Mouse (Mus musculus): ENCODE results near the gene 4930572O03Rik. TPM values are rescaled to one million over a fixed set of nuclear protein-coding genes. Genes with fewer than 3 reads are reported as not detected.
A peak's percentile ranks its signal among the peaks of the same experiment; 100 is the strongest.
"Not testable (repeated sequence)": the region's sequence is repeated elsewhere in the genome, so short reads cannot be mapped to it uniquely, and the experiment has no call there.

The 4930572O03Rik gene
- polyA plus RNA-seq, 1 experiment from 2014 or later: not detected

DNA sequence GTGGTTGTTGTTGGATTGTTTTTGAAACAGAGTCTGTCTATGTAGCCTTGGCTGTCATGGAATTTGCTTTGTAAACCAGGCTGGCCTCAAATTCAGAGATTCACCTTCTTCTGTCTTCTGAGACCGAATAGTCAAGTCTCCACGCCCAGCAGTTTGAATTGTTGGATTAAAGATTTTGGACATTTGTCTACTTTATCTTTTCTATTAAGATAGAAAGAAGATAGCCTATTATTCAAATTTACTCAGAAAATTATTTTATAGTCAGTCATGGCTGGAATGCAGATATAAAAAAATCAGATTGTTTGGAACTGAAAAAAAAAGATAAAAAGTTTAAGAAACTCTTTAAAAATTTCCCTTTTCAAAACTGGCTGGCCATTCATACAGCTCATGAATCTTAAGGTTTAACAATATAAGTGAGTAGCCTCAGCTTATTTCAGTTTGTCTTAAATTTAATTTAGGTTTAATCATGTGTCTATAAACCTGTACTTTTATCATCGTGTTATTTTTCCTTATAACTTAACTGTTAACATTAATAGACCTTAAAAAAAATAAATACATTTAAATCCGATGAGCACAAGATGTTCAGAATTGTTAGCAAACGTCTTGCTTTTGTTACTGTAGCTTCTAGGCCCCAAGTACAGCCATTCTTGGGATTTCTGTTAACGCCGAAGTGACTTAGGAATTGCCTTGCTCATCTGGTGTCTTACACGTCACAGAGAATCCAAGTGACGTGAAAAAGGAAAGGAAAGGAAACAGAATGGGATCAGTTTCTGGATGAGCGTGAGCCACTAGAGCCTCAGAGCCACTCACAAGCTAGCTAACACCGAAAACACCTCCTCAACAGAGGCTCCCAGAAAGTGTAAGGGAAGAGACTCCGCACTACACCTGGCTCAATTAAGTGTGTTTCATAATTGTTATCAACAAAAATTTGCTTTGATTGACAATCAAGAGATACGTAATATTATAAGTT lies 23.4 kb upstream of the 4930572O03Rik start:
- H3K36me3 ChIP-seq (ENCODE audit: control insufficient read depth, insufficient read depth); H3K27me3 ChIP-seq (ENCODE audit: control insufficient read depth, insufficient read depth, low read length); H3K4me1 ChIP-seq (ENCODE audit: control insufficient read depth, insufficient read depth, low read length); H3K4me3 ChIP-seq (ENCODE audit: low read length); H3K4me2 ChIP-seq (ENCODE audit: low read depth, low read length); H3K27ac ChIP-seq (ENCODE audit: low read length); H3K9me3 ChIP-seq (replicated peaks; ENCODE audit: control insufficient read depth, low read length); H3K9ac ChIP-seq (ENCODE audit: low read length): not testable (repeated sequence)
- ATAC-seq (replicated peaks; ENCODE audit: extremely low read depth, insufficient read depth, low FRiP score): peak; percentile 80
- 61% methylated on average over 13 of the region's 13 CpGs for WGBS

DNA sequence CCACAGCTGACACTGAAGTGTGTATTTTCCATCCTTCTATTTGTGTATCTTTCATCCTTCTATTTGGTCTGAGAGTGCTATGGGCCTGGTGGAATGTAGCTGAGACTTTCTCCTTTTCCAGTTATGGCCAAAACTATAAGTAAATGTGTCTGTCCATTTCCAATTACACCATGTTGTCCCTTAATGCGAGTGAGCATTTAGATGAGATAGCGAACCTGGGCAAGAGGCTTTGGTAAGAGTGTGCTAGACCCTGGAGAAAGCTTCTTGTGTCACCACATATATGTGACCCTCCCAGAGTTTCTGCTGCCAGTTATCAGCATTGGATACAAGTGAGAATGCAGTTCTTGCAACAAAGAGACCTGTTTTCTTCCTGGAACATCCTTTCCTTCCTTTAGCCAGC lies 22.0 kb upstream of the 4930572O03Rik start:
- not testable (repeated sequence) for ATAC-seq (replicated peaks; ENCODE audit: extremely low read depth, insufficient read depth, low FRiP score); H3K27ac ChIP-seq (ENCODE audit: low read length); H3K9ac ChIP-seq (ENCODE audit: low read length); H3K4me3 ChIP-seq (ENCODE audit: low read length); H3K4me2 ChIP-seq (ENCODE audit: low read depth, low read length); H3K36me3 ChIP-seq (ENCODE audit: control insufficient read depth, insufficient read depth); H3K4me1 ChIP-seq (ENCODE audit: control insufficient read depth, insufficient read depth, low read length); H3K9me3 ChIP-seq (replicated peaks; ENCODE audit: control insufficient read depth, low read length); H3K27me3 ChIP-seq (ENCODE audit: control insufficient read depth, insufficient read depth, low read length)
- WGBS: 58% methylated on average over 2 of the region's 2 CpGs

DNA sequence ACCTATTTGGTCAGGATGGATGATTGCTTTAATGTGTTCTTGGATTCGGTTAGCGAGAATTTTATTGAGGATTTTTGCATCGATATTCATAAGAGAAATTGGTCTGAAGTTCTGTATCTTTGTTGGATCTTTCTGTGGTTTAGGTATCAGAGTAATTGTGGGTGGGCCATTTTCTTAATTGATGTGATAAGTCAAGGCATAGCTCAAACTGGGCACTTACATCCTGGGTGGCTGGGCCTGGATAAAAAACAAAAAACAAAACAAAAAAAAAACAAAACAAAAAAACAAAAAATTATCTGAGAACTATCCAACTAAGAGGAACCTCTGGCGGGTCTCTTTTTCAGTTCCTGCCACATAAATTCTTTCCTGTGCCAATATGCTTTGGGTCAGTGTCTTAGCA lies 20.9 kb upstream of the 4930572O03Rik start:
- WGBS: 71% methylated on average over 2 of the region's 4 CpGs
- H3K27me3 ChIP-seq (ENCODE audit: control insufficient read depth, insufficient read depth, low read length); H3K4me3 ChIP-seq (ENCODE audit: low read length); ATAC-seq (replicated peaks; ENCODE audit: extremely low read depth, insufficient read depth, low FRiP score); H3K9ac ChIP-seq (ENCODE audit: low read length); H3K27ac ChIP-seq (ENCODE audit: low read length); H3K4me1 ChIP-seq (ENCODE audit: control insufficient read depth, insufficient read depth, low read length); H3K4me2 ChIP-seq (ENCODE audit: low read depth, low read length); H3K36me3 ChIP-seq (ENCODE audit: control insufficient read depth, insufficient read depth): not testable (repeated sequence)
- peaks cover 10% of the 10 kb centered on the region; the same call in 1 of the 2 replicates for H3K9me3 ChIP-seq (replicated peaks; ENCODE audit: control insufficient read depth, low read length)

DNA sequence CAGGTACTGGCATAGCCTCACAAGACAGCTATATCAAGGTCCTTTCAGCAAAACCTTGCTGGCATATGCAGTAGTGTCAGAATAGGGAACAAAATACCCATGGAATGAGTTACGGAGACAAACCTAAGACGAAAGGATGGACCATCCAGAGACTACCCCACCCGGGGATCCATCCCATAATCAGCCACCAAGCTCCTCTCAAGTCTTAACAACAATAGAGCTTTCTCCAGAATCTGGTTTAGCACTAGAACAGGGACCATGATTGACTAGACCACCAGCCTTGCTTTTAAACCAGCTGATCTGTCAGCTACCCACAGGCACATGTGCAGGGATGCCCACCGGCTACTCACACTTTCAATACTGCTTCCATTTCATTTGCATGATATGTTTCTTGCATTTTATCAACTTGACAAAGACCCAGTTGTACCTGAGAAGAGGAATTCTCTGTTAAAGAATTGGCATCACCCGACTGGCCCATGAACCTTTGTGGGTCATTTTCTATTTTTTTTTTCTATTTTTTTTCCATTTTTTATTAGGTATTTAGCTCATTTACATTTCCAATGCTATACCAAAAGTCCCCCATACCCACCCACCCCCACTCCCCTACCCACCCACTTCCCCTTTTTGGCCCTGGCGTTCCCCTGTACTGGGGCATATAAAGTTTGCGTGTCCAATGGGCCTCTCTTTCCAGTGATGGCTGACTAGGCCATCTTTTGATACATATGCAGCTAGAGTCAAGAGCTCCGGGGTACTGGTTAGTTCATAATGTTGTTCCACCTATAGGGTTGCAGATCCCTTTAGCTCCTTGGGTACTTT lies 17.8 kb upstream of the 4930572O03Rik start:
- not testable (repeated sequence) for H3K9me3 ChIP-seq (replicated peaks; ENCODE audit: control insufficient read depth, low read length); H3K4me2 ChIP-seq (ENCODE audit: low read depth, low read length); ATAC-seq (replicated peaks; ENCODE audit: extremely low read depth, insufficient read depth, low FRiP score); H3K4me1 ChIP-seq (ENCODE audit: control insufficient read depth, insufficient read depth, low read length); H3K36me3 ChIP-seq (ENCODE audit: control insufficient read depth, insufficient read depth); H3K27me3 ChIP-seq (ENCODE audit: control insufficient read depth, insufficient read depth, low read length); H3K9ac ChIP-seq (ENCODE audit: low read length); H3K4me3 ChIP-seq (ENCODE audit: low read length); H3K27ac ChIP-seq (ENCODE audit: low read length)
- 84% methylated on average over 5 of the region's 8 CpGs for WGBS

DNA sequence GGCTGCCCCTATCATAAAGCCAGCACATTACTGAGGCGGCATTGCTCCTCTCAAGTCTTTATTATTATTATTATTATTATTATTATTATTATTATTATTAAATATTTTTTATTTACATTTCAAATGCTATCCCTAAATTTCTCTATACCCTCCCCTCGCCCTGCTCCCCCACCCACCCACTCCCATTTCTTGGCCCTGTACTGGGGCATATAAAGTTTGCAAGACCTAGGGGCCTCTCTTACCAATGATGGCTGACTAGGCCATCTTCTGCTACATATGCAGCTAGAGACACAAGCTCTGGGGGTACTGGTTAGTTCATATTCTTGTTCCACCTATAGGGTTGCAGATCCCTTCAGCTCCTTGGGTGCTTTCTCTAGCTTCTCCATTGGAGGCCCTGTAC lies 17.1 kb upstream of the 4930572O03Rik start:
- ATAC-seq (replicated peaks; ENCODE audit: extremely low read depth, insufficient read depth, low FRiP score); H3K9me3 ChIP-seq (replicated peaks; ENCODE audit: control insufficient read depth, low read length); H3K27ac ChIP-seq (ENCODE audit: low read length); H3K4me2 ChIP-seq (ENCODE audit: low read depth, low read length); H3K4me3 ChIP-seq (ENCODE audit: low read length); H3K9ac ChIP-seq (ENCODE audit: low read length); H3K4me1 ChIP-seq (ENCODE audit: control insufficient read depth, insufficient read depth, low read length); H3K36me3 ChIP-seq (ENCODE audit: control insufficient read depth, insufficient read depth); H3K27me3 ChIP-seq (ENCODE audit: control insufficient read depth, insufficient read depth, low read length): not testable (repeated sequence)
- WGBS: 70% methylated on average over 2 of the region's 2 CpGs

DNA sequence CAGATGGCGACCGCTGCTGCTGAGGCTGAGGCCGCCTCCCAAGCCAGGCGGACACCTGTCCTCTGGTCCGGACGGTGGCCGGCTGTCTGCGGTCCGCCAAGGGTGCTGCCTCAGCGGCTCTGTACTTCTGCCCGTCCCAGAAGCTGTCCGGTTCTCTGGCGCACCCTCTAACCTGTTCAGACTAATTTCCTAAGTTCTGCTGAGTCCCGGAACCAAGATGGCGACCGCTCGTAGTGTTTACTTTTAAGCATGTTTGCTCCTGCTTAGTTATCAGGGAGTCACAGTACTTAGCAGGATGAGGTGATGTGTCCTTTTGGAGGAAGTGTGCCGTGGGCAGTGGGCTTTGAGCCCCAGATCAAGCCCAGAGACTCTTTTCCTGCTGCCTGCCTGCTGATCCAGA lies 13.9 kb upstream of the 4930572O03Rik start:
- 78% methylated on average over 7 of the region's 18 CpGs for WGBS
- not testable (repeated sequence) for H3K4me3 ChIP-seq (ENCODE audit: low read length); H3K36me3 ChIP-seq (ENCODE audit: control insufficient read depth, insufficient read depth); H3K9ac ChIP-seq (ENCODE audit: low read length); H3K9me3 ChIP-seq (replicated peaks; ENCODE audit: control insufficient read depth, low read length); H3K4me2 ChIP-seq (ENCODE audit: low read depth, low read length); H3K27me3 ChIP-seq (ENCODE audit: control insufficient read depth, insufficient read depth, low read length); H3K4me1 ChIP-seq (ENCODE audit: control insufficient read depth, insufficient read depth, low read length); H3K27ac ChIP-seq (ENCODE audit: low read length); ATAC-seq (replicated peaks; ENCODE audit: extremely low read depth, insufficient read depth, low FRiP score)

DNA sequence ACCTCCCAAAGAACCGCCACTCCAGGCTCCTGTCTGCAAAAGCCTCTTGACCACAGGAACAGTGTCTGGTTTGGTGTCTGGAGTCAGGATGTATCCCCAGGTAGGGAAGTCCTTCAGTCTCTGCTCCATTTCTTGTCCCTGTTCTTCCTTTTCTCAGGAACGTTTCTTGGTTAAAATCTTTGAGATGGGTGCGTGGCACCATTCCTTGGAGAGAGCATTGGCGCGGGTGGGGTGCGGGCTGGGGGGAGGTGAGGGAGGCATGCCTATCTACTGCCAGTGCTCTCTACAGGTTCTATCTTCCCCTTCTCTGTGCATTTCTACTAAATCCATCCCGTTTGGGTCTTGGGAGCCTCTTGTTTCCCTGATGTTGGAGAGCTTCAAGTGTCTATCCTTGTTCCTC lies 7.0 kb upstream of the 4930572O03Rik start:
- WGBS: 66% methylated on average over 7 of the region's 7 CpGs
- H3K27ac ChIP-seq (ENCODE audit: low read length); ATAC-seq (replicated peaks; ENCODE audit: extremely low read depth, insufficient read depth, low FRiP score); H3K4me2 ChIP-seq (ENCODE audit: low read depth, low read length); H3K9ac ChIP-seq (ENCODE audit: low read length); H3K4me3 ChIP-seq (ENCODE audit: low read length); H3K27me3 ChIP-seq (ENCODE audit: control insufficient read depth, insufficient read depth, low read length); H3K36me3 ChIP-seq (ENCODE audit: control insufficient read depth, insufficient read depth); H3K9me3 ChIP-seq (replicated peaks; ENCODE audit: control insufficient read depth, low read length); H3K4me1 ChIP-seq (ENCODE audit: control insufficient read depth, insufficient read depth, low read length): not testable (repeated sequence)

DNA sequence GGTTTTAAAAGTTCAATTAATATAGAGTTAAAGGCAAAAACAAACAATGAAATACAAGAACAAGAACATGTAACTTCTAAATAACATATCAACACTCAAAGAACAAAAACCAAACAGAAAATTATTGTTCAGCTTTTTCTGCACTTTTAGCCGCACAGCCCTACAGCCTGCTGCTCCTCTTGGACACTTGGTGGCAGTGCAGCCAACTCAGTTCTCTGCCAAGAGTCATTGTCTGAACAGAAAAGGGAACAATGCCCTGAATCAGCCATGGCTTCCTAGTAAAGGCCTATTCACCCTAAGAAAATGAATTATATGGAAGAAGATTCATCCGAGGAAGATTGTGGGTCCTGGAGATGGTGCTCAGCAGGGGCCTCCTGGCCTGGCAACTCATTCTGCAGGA lies 4.5 kb downstream of the 4930572O03Rik start:
- H3K4me1 ChIP-seq (ENCODE audit: control insufficient read depth, insufficient read depth, low read length); H3K9me3 ChIP-seq (replicated peaks; ENCODE audit: control insufficient read depth, low read length); H3K4me2 ChIP-seq (ENCODE audit: low read depth, low read length); ATAC-seq (replicated peaks; ENCODE audit: extremely low read depth, insufficient read depth, low FRiP score); H3K4me3 ChIP-seq (ENCODE audit: low read length); H3K27me3 ChIP-seq (ENCODE audit: control insufficient read depth, insufficient read depth, low read length); H3K27ac ChIP-seq (ENCODE audit: low read length); H3K9ac ChIP-seq (ENCODE audit: low read length); H3K36me3 ChIP-seq (ENCODE audit: control insufficient read depth, insufficient read depth): not testable (repeated sequence)
- WGBS: 80% methylated on average over 2 of the region's 2 CpGs

DNA sequence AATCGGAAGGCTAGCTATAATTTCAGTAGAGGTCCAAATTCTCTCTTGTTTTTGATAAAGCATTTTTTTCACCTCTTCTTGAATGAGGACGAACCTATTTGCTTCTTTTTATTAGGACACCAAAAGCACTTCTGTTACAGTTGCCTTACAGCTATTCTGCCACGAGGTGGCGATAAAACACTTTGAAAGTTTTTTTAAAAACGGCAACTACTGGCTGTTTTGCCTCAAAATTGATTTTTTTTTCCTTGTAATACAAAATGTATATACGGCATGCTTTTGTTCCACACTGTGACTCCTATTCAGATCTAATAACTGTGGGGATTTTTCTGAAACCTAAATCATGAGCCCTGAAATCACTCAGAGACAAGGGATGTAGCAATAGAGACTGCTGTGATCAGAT lies 11.2 kb downstream of the 4930572O03Rik start:
- WGBS: 24% methylated on average over 6 of the region's 6 CpGs
- not testable (repeated sequence) for H3K4me3 ChIP-seq (ENCODE audit: low read length); H3K27ac ChIP-seq (ENCODE audit: low read length); H3K9me3 ChIP-seq (replicated peaks; ENCODE audit: control insufficient read depth, low read length); H3K4me2 ChIP-seq (ENCODE audit: low read depth, low read length); H3K9ac ChIP-seq (ENCODE audit: low read length); H3K27me3 ChIP-seq (ENCODE audit: control insufficient read depth, insufficient read depth, low read length); H3K4me1 ChIP-seq (ENCODE audit: control insufficient read depth, insufficient read depth, low read length); ATAC-seq (replicated peaks; ENCODE audit: extremely low read depth, insufficient read depth, low FRiP score); H3K36me3 ChIP-seq (ENCODE audit: control insufficient read depth, insufficient read depth)
